Mouse (Mus musculus): ENCODE data around the gene Zfp326. TPM values are rescaled to one million over a fixed set of nuclear protein-coding genes. Genes with fewer than 3 reads are reported as not detected.

Gene Zfp326
- polyA plus RNA-seq, 1 experiment from 2014 or later, result 38.8 TPM

- DNase-seq (ENCODE audit: low spot score) (no peak), ATAC-seq (replicated peaks; ENCODE audit: low FRiP score, low TSS enrichment, low read depth) (no peak)
- Histone ChIP-seq H3K9me3 (ENCODE audit: control insufficient read depth, low read length) (no peaks in the 10 kb centered on the region), H3K36me3 (ENCODE audit: control insufficient read depth, insufficient read depth, low read length) (no peaks in the 10 kb centered on the region), H3K9ac (ENCODE audit: low read length) (no peak overlapping the region), H3K4me3 (ENCODE audit: low read depth, low read length) (no peak overlapping the region), H3K27me3 (replicated peaks; ENCODE audit: control insufficient read depth, insufficient read depth, low read length) (no peaks in the 10 kb centered on the region), H3K4me2 (ENCODE audit: low read length) (no peak overlapping the region), H3K4me1 (replicated peaks; ENCODE audit: control insufficient read depth, insufficient read depth, low read length) (no peaks in the 10 kb centered on the region), H3K27ac (ENCODE audit: low read depth) (no peak overlapping the region)
- 86% methylated on average over 2 of the region's 2 CpGs for WGBS
Measured at GRCm38 (mm10) chr5:105941951-105942350, 65.6 kb downstream of the Zfp326 start.

Other genes starting within 250 kb of the Zfp326 start
- gene Lrrc8d, start 176.6 kb upstream of the Zfp326 start, polyA plus RNA-seq (2014; fragmentation: Nextera tagmentation; extraction: Ambion mirVana), result 17.3 and 19.2 TPM in 2 replicates

Measured in intestine, embryonic 14.5 days (tissue).